27 mouse cellular contexts compared by ENCODE assay signal in the genomic region with DNA sequence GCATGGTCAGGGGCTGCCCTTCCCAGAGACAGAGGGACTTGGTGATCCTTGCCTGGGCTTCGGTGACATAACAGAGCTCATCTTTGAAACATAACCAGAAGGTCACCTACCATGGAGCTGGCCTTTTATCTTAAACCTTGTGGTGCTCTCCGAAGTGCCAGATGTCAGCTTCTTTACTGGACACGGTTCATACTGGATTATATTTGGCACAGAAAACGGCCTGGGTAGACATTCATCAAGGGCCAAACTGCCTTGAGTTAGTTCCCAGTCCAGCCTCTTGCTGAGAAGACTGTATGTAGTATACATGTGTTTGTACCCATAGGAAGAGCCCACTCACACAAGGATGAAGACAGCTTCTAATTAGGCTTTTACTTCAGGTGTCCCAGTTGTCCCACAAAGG.
"Had no signal": no experiment of that assay in that cellular context is flagged by ENCODE, and none has a peak within 500 bp of the region (broad histone marks: within the 10 kb centered on the region; RNA-seq: fewer than 3 reads in every experiment).

No protein-coding gene starts in this region.

- H3K9me3 ChIP-seq: limb, embryonic 10.5 days; limb, embryonic 12.5 days; limb, embryonic 13.5 days; limb, embryonic 15.5 days; liver, embryonic 12.5 days; liver, embryonic 13.5 days; liver, embryonic 15.5 days; lung, embryonic 15.5 days; megakaryocyte, embryonic 14.5 days; midbrain, embryonic 10.5 days; midbrain, embryonic 12.5 days; midbrain, embryonic 13.5 days; midbrain, embryonic 15.5 days had no signal

- H3K4me3 ChIP-seq: limb, embryonic 10.5 days; limb, embryonic 12.5 days; limb, embryonic 13.5 days; limb, embryonic 15.5 days; liver, embryonic 12.5 days; liver, embryonic 13.5 days; liver, embryonic 15.5 days; lung, embryonic 15.5 days; megakaryocyte, embryonic 14.5 days; midbrain, embryonic 10.5 days; midbrain, embryonic 12.5 days; midbrain, embryonic 13.5 days; midbrain, embryonic 15.5 days; myocyte had no signal

- H3K36me3 ChIP-seq: limb, embryonic 10.5 days; limb, embryonic 12.5 days; limb, embryonic 13.5 days; limb, embryonic 15.5 days; liver, embryonic 12.5 days; liver, embryonic 13.5 days; liver, embryonic 15.5 days; lung, embryonic 15.5 days had no signal

- H3K27me3 ChIP-seq: limb, embryonic 12.5 days; liver, embryonic 13.5 days; liver, embryonic 15.5 days; lung, embryonic 15.5 days; midbrain, embryonic 12.5 days; midbrain, embryonic 13.5 days; midbrain, embryonic 15.5 days had no signal

- DNase-seq: left cerebral cortex, postnatal 4 days; liver; liver, embryonic 13.5 days; liver, postnatal 0 days; lung, adult 18-20 months; lung, adult 2 months; lung, embryonic 14.5 days; lung, postnatal 10 days; lung, postnatal 14 days; lung, postnatal 36 days; lung, postnatal 4 days; midbrain, embryonic 14.5 days had no signal

- H3K27ac ChIP-seq: limb, embryonic 10.5 days; limb, embryonic 12.5 days; limb, embryonic 13.5 days; limb, embryonic 15.5 days; liver, embryonic 12.5 days; liver, embryonic 13.5 days; liver, embryonic 14.5 days; liver, embryonic 15.5 days; lung, embryonic 15.5 days; macrophage; midbrain, embryonic 10.5 days; midbrain, embryonic 12.5 days; midbrain, embryonic 13.5 days; midbrain, embryonic 15.5 days had no signal

- H3K4me1 ChIP-seq: limb, embryonic 10.5 days; limb, embryonic 12.5 days; limb, embryonic 15.5 days; liver, embryonic 12.5 days; liver, embryonic 13.5 days; liver, embryonic 15.5 days; lung, embryonic 15.5 days; megakaryocyte, embryonic 14.5 days; midbrain, embryonic 10.5 days; midbrain, embryonic 12.5 days; midbrain, embryonic 13.5 days; midbrain, embryonic 15.5 days had no signal
